Mouse (Mus musculus) myocyte (in vitro differentiated cells): ENCODE measurements around the gene Olfr120. TPM values are rescaled to one million over a fixed set of nuclear protein-coding genes. Genes with fewer than 3 reads are reported as not detected.
"Not testable (repeated sequence)": the region's sequence is repeated elsewhere in the genome, so short reads cannot be mapped to it uniquely, and the experiment has no call there.

Source experiments
- H3K27me3 ChIP-seq: one replicate; pipeline ENCODE4 v1.6.1; 2011; ENCODE audit not compliant: control insufficient read depth, insufficient read depth, insufficient read length
- H3K36me3 ChIP-seq: one replicate; pipeline ENCODE4 v1.6.1; 2011; ENCODE audit not compliant: control insufficient read depth, insufficient read depth
- H3K4me2 ChIP-seq: one replicate; pipeline ENCODE4 v1.6.1; 2011; ENCODE audit warnings: low read depth, control low read depth
- H3K4me3 ChIP-seq: one replicate; pipeline ENCODE4 v1.5.1; 2011; ENCODE audit warnings: mild to moderate bottlenecking, control low read depth, moderate library complexity
- H3K79me2 ChIP-seq: one replicate; pipeline ENCODE4 v1.6.1; 2011; ENCODE audit not compliant: control insufficient read depth, insufficient read depth
- H3ac ChIP-seq: one replicate; pipeline ENCODE4 v1.6.1; 2011; ENCODE audit not compliant: control insufficient read depth, insufficient read length
- CEBPB ChIP-seq: IDR thresholded peaks from 2 replicates; pipeline ENCODE4 v1.6.1; 2011; ENCODE audit warnings: mild to moderate bottlenecking, moderate library complexity; ENCODE audit not compliant: poor library complexity, insufficient read depth, severe bottlenecking
- E2F4 ChIP-seq: IDR thresholded peaks from one replicate; pipeline ENCODE4 v1.6.1; 2011; ENCODE audit warnings: mild to moderate bottlenecking, control low read depth, moderate library complexity; ENCODE audit not compliant: insufficient read depth
- MAX ChIP-seq: IDR thresholded peaks from one replicate; pipeline ENCODE4 v1.6.1; 2011; ENCODE audit warnings: low read depth, mild to moderate bottlenecking, control low read depth
- MYOD1 ChIP-seq, 3 experiments: IDR thresholded peaks; one replicate each; pipeline ENCODE4 v1.6.1; 2011; ENCODE audit warnings: control low read depth in 2 of 3, low read depth in 2 of 3, mild to moderate bottlenecking in 2 of 3, moderate library complexity in 1 of 3; ENCODE audit not compliant: insufficient read length in 2 of 3, control insufficient read depth in 1 of 3
- MYOG ChIP-seq, 3 experiments: IDR thresholded peaks; one replicate each; pipeline ENCODE4 v1.6.1; 2011; ENCODE audit warnings: control low read depth in 2 of 3, low read depth in 2 of 3, mild to moderate bottlenecking in 2 of 3; ENCODE audit not compliant: insufficient read length in 2 of 3, control insufficient read depth in 1 of 3, insufficient read depth in 1 of 3
- POLR2A ChIP-seq: IDR thresholded peaks from one replicate; pipeline ENCODE4 v1.6.1; 2011; ENCODE audit warnings: low read depth, mild to moderate bottlenecking, control low read depth, moderate library complexity; ENCODE audit not compliant: insufficient read length
- POLR2AphosphoS2 ChIP-seq: IDR thresholded peaks from one replicate; pipeline ENCODE4 v1.6.1; 2011; ENCODE audit warnings: low read depth, control low read depth; ENCODE audit not compliant: insufficient read length
- REST ChIP-seq: IDR thresholded peaks from one replicate; pipeline ENCODE4 v1.6.1; 2011; ENCODE audit warnings: mild to moderate bottlenecking, control low read depth, moderate library complexity; ENCODE audit not compliant: insufficient read depth, insufficient read length
- SRF ChIP-seq: IDR thresholded peaks from one replicate; pipeline ENCODE4 v1.6.1; 2011; ENCODE audit warnings: low read depth; ENCODE audit not compliant: control insufficient read depth, insufficient read length
- TCF12 ChIP-seq: IDR thresholded peaks from one replicate; pipeline ENCODE4 v1.6.1; 2011; ENCODE audit warnings: mild to moderate bottlenecking, control low read depth; ENCODE audit not compliant: poor library complexity, insufficient read depth, severe bottlenecking
- TCF3 ChIP-seq: IDR thresholded peaks from one replicate; pipeline ENCODE4 v1.6.1; 2011; ENCODE audit warnings: low read depth, control low read depth; ENCODE audit not compliant: insufficient read length
- USF1 ChIP-seq: IDR thresholded peaks from one replicate; pipeline ENCODE4 v1.6.1; 2011; ENCODE audit warnings: low read depth, mild to moderate bottlenecking, control low read depth, moderate library complexity
- polyA plus RNA-seq: library from polyadenylated mRNA; unstranded; fragments of >200 nt; fragmentation: generic; extraction: Trizol; gene quantifications from one replicate; pipeline ENCODE4 v1.2.1, GENCODE M21; 2012; ENCODE audit warnings: missing spikeins

The Olfr120 gene
- polyA plus RNA-seq: not detected

- no peak within 1 kb of the TSS for H3K4me3 ChIP-seq
Observed at GRCm38 (mm10) chr17:37721508-37721907, at the start of gene Olfr120. Olfr120 (plus strand) TSS chr17:37721808.

GRCm38 (mm10) chr17:37696264-37696663, 25.3 kb upstream of the Olfr120 start, which contains the start of gene Olfr119:
Olfr119 (plus strand) TSS chr17:37696564.
- not testable (repeated sequence) for H3K27me3 ChIP-seq, H3K36me3 ChIP-seq, H3K4me3 ChIP-seq, H3ac ChIP-seq, H3K79me2 ChIP-seq, H3K4me2 ChIP-seq

More at GRCm38 (mm10) chr17:37721508-37721907, at the start of gene Olfr120:
- TF ChIP-seq CEBPB: no peak
- TF ChIP-seq MAX: no peak
- no peak for TF ChIP-seq SRF
- no peak for TF ChIP-seq REST
- no peak for TF ChIP-seq E2F4
- no peak for TF ChIP-seq POLR2AphosphoS2
- no peak within 1 kb of the TSS for H3K4me2 ChIP-seq
- H3ac ChIP-seq: no peak within 1 kb of the TSS
- H3K79me2 ChIP-seq: no peaks in the 10 kb centered on the region
- H3K36me3 ChIP-seq: no peaks in the 10 kb centered on the region
- H3K27me3 ChIP-seq: no peaks in the 10 kb centered on the region

GRCm38 (mm10) chr17:37738070-37738469, 16.5 kb downstream of the Olfr120 start:
- Histone ChIP-seq H3K27me3 (no peaks in the 10 kb centered on the region), H3K79me2 (no peaks in the 10 kb centered on the region), H3K4me2 (no peak overlapping the region), H3ac (no peak overlapping the region), H3K36me3 (no peaks in the 10 kb centered on the region), H3K4me3 (no peak overlapping the region)
- TF ChIP-seq TCF12: no peak

GRCm38 (mm10) chr17:37768307-37768706, 46.7 kb downstream of the Olfr120 start, which contains the start of gene Olfr122:
Olfr122 (plus strand) TSS chr17:37768607.
- no peaks in the 10 kb centered on the region for H3K36me3 ChIP-seq
- H3K79me2 ChIP-seq: no peaks in the 10 kb centered on the region
- H3K4me3 ChIP-seq: no peak within 1 kb of the TSS
- no peak within 1 kb of the TSS for H3ac ChIP-seq
- TF ChIP-seq CEBPB (no peak), REST (no peak), POLR2A (no peak), MYOD1 (IDR thresholded peaks at IDR 0.05; ENCODE audit: control insufficient read depth in 1 of 3, insufficient read length in 2 of 3, low read depth in 2 of 3) (no peak), TCF3 (no peak), POLR2AphosphoS2 (no peak), MAX (no peak), SRF (no peak), USF1 (no peak), TCF12 (no peak), E2F4 (no peak), MYOG (IDR thresholded peaks at IDR 0.05; ENCODE audit: control insufficient read depth in 1 of 3, insufficient read depth in 1 of 3, insufficient read length in 2 of 3, low read depth in 2 of 3) (no peak)
- no peak within 1 kb of the TSS for H3K4me2 ChIP-seq
- no peaks in the 10 kb centered on the region for H3K27me3 ChIP-seq

Other genes starting within 250 kb of the Olfr120 start
- not detected for gene H2-M2, start 238.3 kb upstream of the Olfr120 start, polyA plus RNA-seq
- not detected for gene Olfr110, start 229.3 kb upstream of the Olfr120 start, polyA plus RNA-seq
- gene Olfr111, start 213.8 kb upstream of the Olfr120 start, polyA plus RNA-seq: not detected
- gene Olfr112, start 152.4 kb upstream of the Olfr120 start, polyA plus RNA-seq: not detected
- gene Olfr113, start 144.1 kb upstream of the Olfr120 start, polyA plus RNA-seq: not detected
- not detected for gene Olfr114, start 129.1 kb upstream of the Olfr120 start, polyA plus RNA-seq
- gene Olfr115, start 94.7 kb upstream of the Olfr120 start, polyA plus RNA-seq: not detected
- not detected for gene Olfr116, start 94.6 kb upstream of the Olfr120 start, polyA plus RNA-seq
- gene Olfr117, start 58.0 kb upstream of the Olfr120 start, polyA plus RNA-seq: not detected
- not detected for gene Olfr118, start 54.8 kb upstream of the Olfr120 start, polyA plus RNA-seq
- gene Olfr119, start 25.2 kb upstream of the Olfr120 start, polyA plus RNA-seq: not detected
- not detected for gene Olfr121, start 27.0 kb downstream of the Olfr120 start, polyA plus RNA-seq
- gene Olfr122, start 46.8 kb downstream of the Olfr120 start, polyA plus RNA-seq: not detected
- not detected for gene Olfr123, start 71.7 kb downstream of the Olfr120 start, polyA plus RNA-seq
- not detected for gene Olfr124, start 78.1 kb downstream of the Olfr120 start, polyA plus RNA-seq
- not detected for gene Olfr125, start 111.1 kb downstream of the Olfr120 start, polyA plus RNA-seq
- gene Olfr126, start 125.7 kb downstream of the Olfr120 start, polyA plus RNA-seq: not detected
- not detected for gene Olfr127, start 178.6 kb downstream of the Olfr120 start, polyA plus RNA-seq
- gene Olfr128, start 198.7 kb downstream of the Olfr120 start, polyA plus RNA-seq: not detected
- not detected for gene Olfr761, start 231.3 kb downstream of the Olfr120 start, polyA plus RNA-seq